Mouse (Mus musculus) liver, adult 2 months (tissue): ENCODE results near the gene Ncor1. TPM values are rescaled to one million over a fixed set of nuclear protein-coding genes. Genes with fewer than 3 reads are reported as not detected.

Experiments used
- DNase-seq: peaks from one replicate; pipeline ENCODE4 v3.0.0-alpha.2; 2011; ENCODE audit warnings: low read depth, low spot score; ENCODE audit errors: extremely low read depth
- H3K27ac ChIP-seq: fragments of 200-500 bp; replicated peaks from 2 replicates; pipeline ENCODE4 v1.5.1; 2012; ENCODE audit warnings: low read depth, mild to moderate bottlenecking, control low read depth, inconsistent platforms, low read length; ENCODE audit not compliant: insufficient read depth
- H3K27me3 ChIP-seq: fragments of 200-500 bp; 2 replicates; pipeline ENCODE4 v1.6.1; 2012; ENCODE audit warnings: mild to moderate bottlenecking, moderate library complexity, low read length, inconsistent platforms; ENCODE audit not compliant: control insufficient read depth, insufficient read depth
- H3K36me3 ChIP-seq: fragments of 200-500 bp; 2 replicates; pipeline ENCODE4 v1.6.1; 2012; ENCODE audit warnings: low read length, inconsistent platforms; ENCODE audit not compliant: control insufficient read depth, insufficient read depth
- H3K4me1 ChIP-seq: fragments of 200-500 bp; 2 replicates; pipeline ENCODE4 v1.6.1; 2011; ENCODE audit warnings: low read length; ENCODE audit not compliant: control insufficient read depth, insufficient read depth
- H3K4me3 ChIP-seq: fragments of 200-500 bp; 2 replicates; pipeline ENCODE4 v1.5.1; 2011; ENCODE audit warnings: low read depth, mild to moderate bottlenecking, control low read depth, low read length, moderate library complexity; ENCODE audit not compliant: insufficient read depth
- H3K79me2 ChIP-seq: fragments of 200-500 bp; 2 replicates; pipeline ENCODE4 v1.6.1; 2012; ENCODE audit warnings: inconsistent platforms, mild to moderate bottlenecking, low read length, moderate library complexity; ENCODE audit not compliant: control insufficient read depth, insufficient read depth
- H3K9ac ChIP-seq: fragments of 200-500 bp; 2 replicates; pipeline ENCODE4 v1.6.1; 2012; ENCODE audit warnings: low read depth, mild to moderate bottlenecking, control low read depth, inconsistent platforms, low read length
- CTCF ChIP-seq: fragments of 200-500 bp; IDR thresholded peaks from 2 replicates; pipeline ENCODE4 v1.5.1; 2011; ENCODE audit warnings: low read depth, low read length, control low read depth
- POLR2A ChIP-seq: fragments of 200-500 bp; IDR thresholded peaks from 2 replicates; pipeline ENCODE4 v1.6.1; 2011; ENCODE audit warnings: low read length, control low read depth; ENCODE audit not compliant: insufficient read depth; ENCODE audit errors: extremely low read depth
- WGBS: fragments of 180-500 bp; shearing (Covaris S2); methylation state at CpG from one replicate; pipeline ENCODE4 v1.1.7; 2018; 5-methylcytosine and 5-hydroxymethylcytosine counted together
- polyA plus RNA-seq: library from polyadenylated mRNA; depleted of rRNA; stranded (reverse); fragments of >200 nt; gene quantifications from 2 replicates; pipeline ENCODE4 v1.2.3, GENCODE M21; 2012
- total RNA-seq: library from RNA; depleted of rRNA; stranded (reverse); fragments of >200 nt; gene quantifications from 2 replicates; pipeline ENCODE4 v1.2.3, GENCODE M21; 2014

The Ncor1 gene
- total and polyA plus RNA-seq, 2 experiments: 46.8 to 51.4 TPM

DNA sequence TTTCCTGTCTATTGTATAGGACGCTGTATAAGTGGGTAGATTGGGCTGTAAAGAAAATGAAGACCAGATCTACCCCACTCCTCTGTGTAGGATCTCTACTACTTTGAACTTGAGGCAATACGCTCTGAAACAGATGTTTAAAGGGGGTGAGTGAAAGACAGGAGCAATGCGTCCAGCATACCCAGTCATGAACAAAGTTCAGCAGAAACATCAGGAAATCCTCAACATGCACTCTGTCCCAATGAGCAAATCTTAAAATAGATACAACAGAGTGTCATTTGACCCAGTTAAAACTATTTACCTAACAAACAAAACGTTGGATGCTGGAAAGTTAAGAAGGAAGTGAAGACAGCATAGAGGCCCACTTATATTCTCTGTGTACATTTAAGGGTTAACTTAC is 106.4 kb downstream of the Ncor1 start:
- no peak overlapping the region for H3K9ac ChIP-seq
- no peaks in the 10 kb centered on the region for H3K27me3 ChIP-seq
- TF ChIP-seq CTCF (no peak), POLR2A (no peak)

DNA sequence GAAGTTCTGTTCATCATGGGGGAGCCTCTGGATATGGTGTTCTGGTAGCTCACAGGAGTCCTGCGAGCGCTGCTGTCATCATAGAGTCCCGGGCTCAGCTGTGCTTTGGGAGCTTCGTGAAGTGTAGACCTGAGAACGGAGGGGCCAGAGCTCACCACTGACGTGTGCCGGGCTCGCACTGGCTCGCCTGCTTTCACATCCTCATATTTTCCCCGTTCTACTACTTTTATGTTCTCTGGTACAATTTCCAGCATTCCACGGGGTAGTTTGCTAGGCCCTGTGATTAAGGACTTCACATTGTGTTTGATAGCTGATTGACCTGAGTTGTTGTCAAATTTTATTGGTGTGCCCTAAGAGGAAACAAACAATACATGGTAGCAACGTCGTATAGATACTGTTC is 115.3 kb downstream of the Ncor1 start:
- TF ChIP-seq POLR2A (no peak), CTCF (no peak)

More for the DNA sequence above, 106.4 kb downstream of the Ncor1 start:
- peak; percentile 91 for DNase-seq
- Histone ChIP-seq H3K36me3 (peaks cover 72% of the 10 kb centered on the region), H3K4me3 (no peak overlapping the region), H3K27ac (peak overlapping the region; percentile 69), H3K4me1 (peaks cover 7% of the 10 kb centered on the region; the same call in 1 of the 2 replicates), H3K79me2 (peaks cover 4% of the 10 kb centered on the region; the same call in 1 of the 2 replicates)
- WGBS: 28% methylated on average over 4 of the region's 4 CpGs

DNA sequence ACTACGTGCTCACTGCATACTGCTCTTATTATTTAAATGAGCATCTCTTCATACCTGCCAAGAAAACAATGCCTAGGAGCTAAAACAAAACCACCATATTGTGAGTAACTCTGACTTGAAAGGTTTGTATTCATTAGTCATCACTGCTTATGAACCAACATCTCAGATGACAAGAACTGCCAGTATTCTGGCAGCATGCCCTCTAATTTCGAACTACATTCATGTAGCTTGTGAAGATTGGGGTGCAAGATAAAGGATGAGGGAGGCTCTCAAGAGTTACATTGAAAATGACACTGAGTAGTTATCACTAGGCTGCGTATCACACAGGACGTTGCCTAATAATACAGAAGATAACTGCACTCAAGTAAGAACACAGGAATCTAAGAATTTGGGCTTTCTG is 126.1 kb downstream of the Ncor1 start:
- 68% methylated on average over 4 of the region's 4 CpGs for WGBS
- Histone ChIP-seq H3K4me1 (no peaks in the 10 kb centered on the region), H3K4me3 (no peak overlapping the region), H3K36me3 (peaks cover 82% of the 10 kb centered on the region), H3K79me2 (no peaks in the 10 kb centered on the region; the same call in 1 of the 2 replicates), H3K27ac (no peak overlapping the region), H3K27me3 (no peaks in the 10 kb centered on the region), H3K9ac (no peak overlapping the region)
- peak; percentile 20 for DNase-seq
- TF ChIP-seq CTCF (no peak), POLR2A (no peak)

More for the DNA sequence above, 115.3 kb downstream of the Ncor1 start:
- H3K4me1 ChIP-seq: no peaks in the 10 kb centered on the region
- H3K4me3 ChIP-seq: no peak overlapping the region
- no peak for DNase-seq
- H3K9ac ChIP-seq: no peak overlapping the region
- H3K27ac ChIP-seq: no peak overlapping the region
- H3K79me2 ChIP-seq: no peaks in the 10 kb centered on the region
- no peaks in the 10 kb centered on the region for H3K27me3 ChIP-seq
- 94% methylated on average over 13 of the region's 13 CpGs for WGBS
- H3K36me3 ChIP-seq: peaks cover 53% of the 10 kb centered on the region

DNA sequence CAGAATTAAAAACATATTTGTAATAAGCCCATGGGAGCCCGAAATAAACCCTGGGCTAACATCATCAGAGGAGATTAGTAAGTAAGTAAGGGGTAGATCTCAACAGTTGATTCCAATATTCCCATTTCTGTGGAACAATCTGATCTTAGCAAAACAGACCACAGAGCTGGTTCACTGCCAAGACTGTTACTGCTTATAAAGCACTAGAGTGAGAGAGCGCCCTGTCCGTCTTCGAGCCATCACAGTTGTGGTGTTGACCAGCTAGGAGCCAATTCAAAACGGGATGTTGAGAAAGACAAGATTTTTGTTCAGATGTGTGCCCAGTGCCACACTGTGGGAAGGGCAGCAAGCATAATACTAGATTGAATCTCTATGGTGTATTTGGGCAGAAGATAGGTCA is 127.2 kb downstream of the Ncor1 start:
- Histone ChIP-seq H3K4me1 (no peaks in the 10 kb centered on the region), H3K79me2 (no peaks in the 10 kb centered on the region), H3K27ac (no peak overlapping the region), H3K27me3 (no peaks in the 10 kb centered on the region), H3K4me3 (no peak overlapping the region), H3K36me3 (peaks cover 82% of the 10 kb centered on the region), H3K9ac (no peak overlapping the region)
- DNase-seq: no peak
- TF ChIP-seq POLR2A (no peak), CTCF (no peak)
- 89% methylated on average over 5 of the region's 5 CpGs for WGBS

DNA sequence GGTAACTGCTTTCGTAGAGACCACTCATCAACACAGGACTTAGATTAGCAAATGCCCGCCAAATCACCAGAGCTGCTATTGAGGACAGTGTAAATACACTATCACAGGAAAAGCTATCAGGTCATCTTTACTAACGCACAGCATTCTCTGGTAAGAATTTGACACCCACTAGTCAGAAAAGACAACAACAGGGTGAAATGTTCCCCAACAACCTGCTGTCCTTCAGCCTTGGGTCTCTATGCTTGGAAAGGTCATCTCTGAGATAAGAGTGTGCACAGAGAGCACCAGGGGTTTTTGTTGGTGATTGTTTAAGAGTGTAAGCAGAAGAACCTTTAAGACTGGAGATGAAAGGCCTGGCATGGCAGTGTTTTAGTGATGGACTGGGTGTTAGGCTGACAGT is 134.7 kb downstream of the Ncor1 start:
- Histone ChIP-seq H3K27ac (no peak overlapping the region), H3K4me1 (no peaks in the 10 kb centered on the region), H3K36me3 (peaks cover 77% of the 10 kb centered on the region), H3K4me3 (no peak overlapping the region), H3K27me3 (no peaks in the 10 kb centered on the region), H3K9ac (no peak overlapping the region), H3K79me2 (no peaks in the 10 kb centered on the region)
- 82% methylated on average over 3 of the region's 3 CpGs for WGBS
- DNase-seq: no peak
- TF ChIP-seq CTCF (no peak), POLR2A (no peak)

DNA sequence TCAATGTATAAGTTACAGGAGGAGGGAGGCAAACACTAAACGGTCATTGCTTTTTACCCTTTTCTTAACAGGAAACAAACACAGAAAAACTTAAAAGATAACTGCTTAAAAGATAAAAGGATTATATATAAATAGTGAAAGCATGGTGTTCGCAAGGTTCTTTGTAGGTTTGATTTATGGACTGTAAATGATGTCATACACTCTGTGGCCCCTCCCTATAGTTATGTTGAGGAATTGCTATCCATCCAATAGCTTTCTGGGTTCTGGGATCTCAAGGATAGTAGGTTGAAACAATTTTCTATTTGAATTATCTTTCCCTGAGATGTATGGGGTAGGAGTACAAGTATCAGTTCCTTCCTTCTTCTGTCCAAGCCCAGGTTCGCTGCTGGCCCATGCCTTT is 138.2 kb downstream of the Ncor1 start:
- H3K36me3 ChIP-seq: peaks cover 77% of the 10 kb centered on the region
- no peaks in the 10 kb centered on the region for H3K4me1 ChIP-seq
- H3K79me2 ChIP-seq: no peaks in the 10 kb centered on the region
- TF ChIP-seq POLR2A (no peak), CTCF (no peak)
- 85% methylated on average over 3 of the region's 3 CpGs for WGBS
- no peak overlapping the region for H3K4me3 ChIP-seq
- no peak overlapping the region for H3K9ac ChIP-seq
- H3K27me3 ChIP-seq: no peaks in the 10 kb centered on the region
- H3K27ac ChIP-seq: no peak overlapping the region
- no peak for DNase-seq
